Mouse (Mus musculus) lung, postnatal 25 days (tissue): ENCODE results near the gene 4930558K02Rik.

Experiments used
- DNase-seq: peaks from one replicate; pipeline ENCODE4 v3.0.0; 2022; ENCODE audit warnings: low spot score

4930558K02Rik gene

GRCm38 (mm10) chr1:161979536-161979935 lies at the start of gene 4930558K02Rik:
4930558K02Rik (minus strand) TSS chr1:161979636.
- no peak for DNase-seq

GRCm38 (mm10) chr1:162023681-162024270 lies 44.3 kb upstream of the 4930558K02Rik start:
- DNase-seq: no peak

- DNase-seq: no peak
These were observed 41.3 kb upstream of the 4930558K02Rik start for GRCm38 (mm10) chr1:162020766-162021165.

GRCm38 (mm10) chr1:162020303-162020731 lies 40.9 kb upstream of the 4930558K02Rik start:
- DNase-seq: no peak

GRCm38 (mm10) chr1:162018601-162018977 lies 39.2 kb upstream of the 4930558K02Rik start:
- no peak for DNase-seq

- DNase-seq: no peak
These were observed 38.7 kb upstream of the 4930558K02Rik start for GRCm38 (mm10) chr1:162017975-162018600.

GRCm38 (mm10) chr1:162016982-162017381 lies 37.5 kb upstream of the 4930558K02Rik start:
- DNase-seq: no peak

- no peak for DNase-seq
These were observed 35.9 kb upstream of the 4930558K02Rik start for GRCm38 (mm10) chr1:162015247-162015862.

GRCm38 (mm10) chr1:162013561-162013960 lies 34.1 kb upstream of the 4930558K02Rik start:
- no peak for DNase-seq

- DNase-seq: no peak
These were observed 32.2 kb upstream of the 4930558K02Rik start for GRCm38 (mm10) chr1:162011523-162012245.

GRCm38 (mm10) chr1:162009086-162009485 lies 29.6 kb upstream of the 4930558K02Rik start:
- no peak for DNase-seq

- DNase-seq: no peak
These were observed 29.2 kb upstream of the 4930558K02Rik start for GRCm38 (mm10) chr1:162008631-162009067.

GRCm38 (mm10) chr1:162008208-162008607 lies 28.8 kb upstream of the 4930558K02Rik start:
- no peak for DNase-seq

GRCm38 (mm10) chr1:162006109-162006508 lies 26.7 kb upstream of the 4930558K02Rik start:
- DNase-seq: no peak

GRCm38 (mm10) chr1:162004821-162005770 lies 25.7 kb upstream of the 4930558K02Rik start:
- peak; percentile 76 for DNase-seq

- DNase-seq: no peak
These were observed 25.0 kb upstream of the 4930558K02Rik start for GRCm38 (mm10) chr1:162004518-162004780.

- DNase-seq: no peak
These were observed 24.5 kb upstream of the 4930558K02Rik start for GRCm38 (mm10) chr1:162003729-162004517.

GRCm38 (mm10) chr1:162001328-162001727 lies 21.9 kb upstream of the 4930558K02Rik start:
- DNase-seq: no peak

- peak; percentile 76 for DNase-seq
These were observed 20.5 kb upstream of the 4930558K02Rik start for GRCm38 (mm10) chr1:161999882-162000371.

GRCm38 (mm10) chr1:161999338-161999737 lies 19.9 kb upstream of the 4930558K02Rik start:
- DNase-seq: no peak

GRCm38 (mm10) chr1:161998781-161999180 lies 19.3 kb upstream of the 4930558K02Rik start:
- DNase-seq: no peak
